ENCODE assay signal across 8 mouse cellular contexts in genomic region chr17:84161231-84161854, GRCm38 (mm10). TPM values are rescaled to one million over a fixed set of nuclear protein-coding genes. Genes with fewer than 3 reads are reported as not detected.
DNase-seq lines count a peak whose midpoint lies in the region; ATAC-seq and TF ChIP-seq lines count a peak whose summit lies in the region.

No protein-coding gene starts in this region.

- TF ChIP-seq EP300 in heart, adult 2 months (IDR thresholded peaks at IDR 0.05; ENCODE audit: insufficient read depth, low read depth, low read length): no peak

- 32% methylated on average over 6 of the region's 6 CpGs for WGBS in heart, adult 2 months
- WGBS in hindbrain, embryonic 16.5 days: 35% methylated on average over 5 of the region's 6 CpGs
- WGBS in midbrain, embryonic 16.5 days: 46% methylated on average over 6 of the region's 6 CpGs

- no peak overlapping the region for H3K4me3 ChIP-seq in heart, adult 2 months
- no peak overlapping the region for H3K4me3 ChIP-seq in hindbrain, embryonic 16.5 days (ENCODE audit: low read length)
- H3K4me3 ChIP-seq in midbrain, embryonic 16.5 days (ENCODE audit: low read depth, low read length): no peak overlapping the region

- H3K4me1 ChIP-seq in heart, adult 2 months (ENCODE audit: control insufficient read depth, insufficient read depth, low read length): peaks cover 3% of the 10 kb centered on the region; the same call in 1 of the 2 replicates
- H3K4me1 ChIP-seq in hindbrain, embryonic 16.5 days (ENCODE audit: control insufficient read depth, insufficient read depth, low read depth, low read length): peaks cover 8% of the 10 kb centered on the region
- no peaks in the 10 kb centered on the region for H3K4me1 ChIP-seq in midbrain, embryonic 16.5 days (ENCODE audit: control insufficient read depth, insufficient read depth, low read length)

- no peak for TF ChIP-seq POLR2A in heart, adult 2 months (IDR thresholded peaks at IDR 0.05; ENCODE audit: insufficient read depth, low read depth, low read length)

- no peaks in the 10 kb centered on the region for H3K79me2 ChIP-seq in heart, adult 2 months (replicated peaks; ENCODE audit: control insufficient read depth, insufficient read depth, low read length)

- H3K36me3 ChIP-seq in heart, adult 2 months (ENCODE audit: control insufficient read depth, insufficient read depth, low read length): no peaks in the 10 kb centered on the region
- no peaks in the 10 kb centered on the region for H3K36me3 ChIP-seq in hindbrain, embryonic 16.5 days (ENCODE audit: control insufficient read depth, insufficient read depth, low read length)
- H3K36me3 ChIP-seq in midbrain, embryonic 16.5 days (ENCODE audit: control insufficient read depth, insufficient read depth, low read length): no peaks in the 10 kb centered on the region

- peak; percentile 87 for ATAC-seq in hindbrain, embryonic 16.5 days
- peak; percentile 57; the same call in 1 of the 2 replicates for ATAC-seq in midbrain, embryonic 16.5 days
- ATAC-seq in erythroid progenitor cell, adult 5-6 weeks (replicated peaks; ENCODE audit: low FRiP score, poor library complexity, severe bottlenecking): no peak

- DNase-seq in heart, adult 2 months: peak; percentile 36 to 38
- DNase-seq in heart, adult 8-10 months (ENCODE audit: low spot score): no peak
- peak; percentile 2 for DNase-seq in urinary bladder, postnatal 25 days (ENCODE audit: low spot score)
- no peak for DNase-seq in urinary bladder, postnatal 36 days (ENCODE audit: low spot score in 2 of 2)
- DNase-seq in left cerebral cortex, adult 8-10 months (ENCODE audit: low spot score in 2 of 2): no peak

- intact Hi-C loops in heart, adult 2 months (cut with DNase I): no loop called here

- no peak overlapping the region; the same call in 1 of the 2 replicates for H3K27ac ChIP-seq in heart, adult 2 months
- H3K27ac ChIP-seq in hindbrain, embryonic 16.5 days (ENCODE audit: low read depth, low read length): peak overlapping the region; percentile 25; the same call in 1 of the 2 replicates
- no peak overlapping the region for H3K27ac ChIP-seq in midbrain, embryonic 16.5 days (ENCODE audit: low read length)

- no peak overlapping the region for H3K9ac ChIP-seq in heart, adult 2 months (ENCODE audit: low read depth, low read length)
- H3K9ac ChIP-seq in hindbrain, embryonic 16.5 days (ENCODE audit: low read depth, low read length): no peak overlapping the region; the same call in 1 of the 2 replicates
- H3K9ac ChIP-seq in midbrain, embryonic 16.5 days (ENCODE audit: low read depth, low read length): no peak overlapping the region

- no peaks in the 10 kb centered on the region for H3K27me3 ChIP-seq in heart, adult 2 months (ENCODE audit: control insufficient read depth, insufficient read depth, low read length)
- no peaks in the 10 kb centered on the region for H3K27me3 ChIP-seq in hindbrain, embryonic 16.5 days (replicated peaks; ENCODE audit: control insufficient read depth, insufficient read depth, low read length)
- H3K27me3 ChIP-seq in midbrain, embryonic 16.5 days (ENCODE audit: control insufficient read depth, insufficient read depth, low read depth, low read length): no peaks in the 10 kb centered on the region

- no peak overlapping the region for H3K4me2 ChIP-seq in hindbrain, embryonic 16.5 days (ENCODE audit: low read length)
- H3K4me2 ChIP-seq in midbrain, embryonic 16.5 days (ENCODE audit: low read length): no peak overlapping the region

- no peak for TF ChIP-seq CTCF in heart, adult 2 months (IDR thresholded peaks at IDR 0.05)

- H3K9me3 ChIP-seq in hindbrain, embryonic 16.5 days (ENCODE audit: control insufficient read depth, low read length): no peaks in the 10 kb centered on the region
- H3K9me3 ChIP-seq in midbrain, embryonic 16.5 days (replicated peaks; ENCODE audit: control insufficient read depth, low read length, poor library complexity, severe bottlenecking): no peaks in the 10 kb centered on the region

RNA-seq across cellular contexts. Expression of gene Zfp36l2, which starts 26.4 kb away (rescaled TPM):
- total RNA-seq in heart, adult 2 months (2021): 10 to 100 TPM; 19.3 to 23.3 TPM
- polyA plus RNA-seq in heart, adult 2 months (2012; rRNA removed): 15.7 and 19.8 TPM in 2 replicates
- total RNA-seq in heart, adult 8-10 months (2022): 10 to 100 TPM; 23.5 to 25.4 (median 24.4) TPM
- polyA plus RNA-seq in hindbrain, embryonic 16.5 days (2015; fragmentation: Nextera tagmentation; extraction: Ambion mirVana): 3.9 and 4.2 TPM in 2 replicates
- 3.1 and 3.6 TPM in 2 replicates for polyA plus RNA-seq in midbrain, embryonic 16.5 days (2015; fragmentation: Nextera tagmentation; extraction: Ambion mirVana)
- 38.2 and 62.0 TPM in 2 replicates for total RNA-seq in erythroid progenitor cell, adult 5-6 weeks (2015; ENCODE audit: low replicate concordance)
- total RNA-seq in erythroid progenitor cell, adult 5-6 weeks (2017; ENCODE audit: low replicate concordance): 21.8 and 22.3 TPM in 2 replicates
- 10 to 100 TPM; 19.9 to 27.1 (median 24.2) TPM for total RNA-seq in left cerebral cortex, adult 8-10 months (2022)

Comparison
In these comparisons a context has a peak if more than half of its experiments do, and no peak if none do; other contexts are left out.
1. DNase-seq: peak in heart, adult 2 months (2 of 2) and urinary bladder, postnatal 25 days (single experiment); none in heart, adult 8-10 months (single experiment), urinary bladder, postnatal 36 days (0 of 2) and left cerebral cortex, adult 8-10 months (0 of 2).